Mouse (Mus musculus): ENCODE results near the gene Ifna14. TPM values are rescaled to one million over a fixed set of nuclear protein-coding genes. Genes with fewer than 3 reads are reported as not detected.

Gene Ifna14
- polyA plus RNA-seq, 2 experiments: not detected

- H3K27me3 ChIP-seq (ENCODE audit: control insufficient read depth, insufficient read depth, low read length): no peaks in the 10 kb centered on the region
- H3K9ac ChIP-seq (replicated peaks): no peak overlapping the region
- peak; percentile 78; the same call in 1 of the 2 replicates for ATAC-seq (ENCODE audit: insufficient read depth)
- WGBS (ENCODE audit: insufficient replicate concordance): 47% methylated on average over 5 of the region's 5 CpGs
- peak; percentile 59 for TF ChIP-seq EP300 (IDR thresholded peaks at IDR 0.05; ENCODE audit: low read depth)
- TF ChIP-seq CTCF (IDR thresholded peaks at IDR 0.05; ENCODE audit: low read depth): no peak
- H3K4me2 ChIP-seq (ENCODE audit: low read depth): no peak overlapping the region
- no peaks in the 10 kb centered on the region for H3K36me3 ChIP-seq (replicated peaks; ENCODE audit: control insufficient read depth, insufficient read depth, low read depth)
- DNase-seq (ENCODE audit: low read depth in 3 of 3, low spot score in 3 of 3): no peak
- no peak overlapping the region for H3K4me3 ChIP-seq (ENCODE audit: insufficient read depth in 1 of 2, low read depth in 2 of 2, low read length in 2 of 2)
- no peak overlapping the region; the same call in 1 of the 2 replicates for H3K27ac ChIP-seq
- H3K9me3 ChIP-seq (ENCODE audit: control insufficient read depth, low read length): no peaks in the 10 kb centered on the region
- peaks cover 3 to 8% of the 10 kb centered on the region in 2 experiments for H3K4me1 ChIP-seq (replicated peaks; ENCODE audit: control insufficient read depth in 2 of 2, insufficient read depth in 2 of 2, low read length in 1 of 2)
Measured at GRCm38 (mm10) chr4:88526379-88527049, 45.1 kb downstream of the Ifna14 start.

DNA sequence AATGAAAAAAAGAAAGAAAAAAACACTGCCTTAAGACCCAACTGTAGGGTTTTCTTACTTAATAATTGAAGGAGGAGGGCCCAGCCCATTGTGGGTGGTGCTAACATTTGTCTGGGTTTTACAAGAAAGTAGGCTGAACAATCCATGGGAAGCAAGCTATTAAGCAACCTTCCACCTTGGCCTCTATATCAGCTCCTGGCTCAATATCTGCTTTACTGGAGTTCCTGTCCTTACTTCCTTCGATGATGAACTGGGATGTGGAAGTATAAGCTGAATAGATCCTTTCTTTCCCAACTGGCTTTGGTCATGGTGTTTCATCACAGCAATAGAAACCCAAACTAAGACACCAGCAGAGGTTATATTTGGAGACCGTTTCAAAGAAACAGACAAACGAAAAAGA is 46.2 kb downstream of the Ifna14 start:
- H3K27me3 ChIP-seq (ENCODE audit: control insufficient read depth, insufficient read depth, low read length): no peaks in the 10 kb centered on the region
- H3K9ac ChIP-seq (replicated peaks): no peak overlapping the region
- H3K36me3 ChIP-seq (replicated peaks; ENCODE audit: control insufficient read depth, insufficient read depth, low read depth): no peaks in the 10 kb centered on the region
- no peaks in the 10 kb centered on the region for H3K9me3 ChIP-seq (ENCODE audit: control insufficient read depth, low read length)
- H3K4me1 ChIP-seq (replicated peaks; ENCODE audit: control insufficient read depth in 2 of 2, insufficient read depth in 2 of 2, low read length in 1 of 2): peaks cover 3 to 8% of the 10 kb centered on the region in 2 experiments
- H3K4me2 ChIP-seq (ENCODE audit: low read depth): no peak overlapping the region
- no peak for TF ChIP-seq EP300 (IDR thresholded peaks at IDR 0.05; ENCODE audit: low read depth)
- no peak for TF ChIP-seq CTCF (IDR thresholded peaks at IDR 0.05; ENCODE audit: low read depth)
- H3K4me3 ChIP-seq (ENCODE audit: insufficient read depth in 1 of 2, low read depth in 2 of 2, low read length in 2 of 2): no peak overlapping the region
- DNase-seq (ENCODE audit: low read depth in 3 of 3, low spot score in 3 of 3): no peak
- no peak for ATAC-seq (ENCODE audit: insufficient read depth)
- 50% methylated on average over 3 of the region's 3 CpGs for WGBS (ENCODE audit: insufficient replicate concordance)
- H3K27ac ChIP-seq: no peak overlapping the region

- H3K27me3 ChIP-seq (ENCODE audit: control insufficient read depth, insufficient read depth, low read length): no peaks in the 10 kb centered on the region
- H3K9ac ChIP-seq (replicated peaks): no peak overlapping the region
- H3K27ac ChIP-seq: no peak overlapping the region
- peaks cover 3 to 10% of the 10 kb centered on the region in 2 experiments for H3K4me1 ChIP-seq (replicated peaks; ENCODE audit: control insufficient read depth in 2 of 2, insufficient read depth in 2 of 2, low read length in 1 of 2)
- no peaks in the 10 kb centered on the region for H3K36me3 ChIP-seq (replicated peaks; ENCODE audit: control insufficient read depth, insufficient read depth, low read depth)
- H3K9me3 ChIP-seq (ENCODE audit: control insufficient read depth, low read length): no peaks in the 10 kb centered on the region
- no peak overlapping the region for H3K4me3 ChIP-seq (ENCODE audit: insufficient read depth in 1 of 2, low read depth in 2 of 2, low read length in 2 of 2)
- ATAC-seq (ENCODE audit: insufficient read depth) (no peak), DNase-seq (ENCODE audit: low read depth in 3 of 3, low spot score in 3 of 3) (no peak)
- TF ChIP-seq EP300 (IDR thresholded peaks at IDR 0.05; ENCODE audit: low read depth) (no peak), CTCF (IDR thresholded peaks at IDR 0.05; ENCODE audit: low read depth) (peak; percentile 54)
- no peak overlapping the region for H3K4me2 ChIP-seq (ENCODE audit: low read depth)
Measured at GRCm38 (mm10) chr4:88523241-88523640, 48.4 kb downstream of the Ifna14 start.

GRCm38 (mm10) chr4:88522674-88523073 is 48.9 kb downstream of the Ifna14 start, which contains the start of gene Ifnb1:
Gene Ifnb1 (minus strand): TSS chr4:88522774.
- Histone ChIP-seq H3K27me3 (ENCODE audit: control insufficient read depth, insufficient read depth, low read length) (no peaks in the 10 kb centered on the region), H3K9me3 (ENCODE audit: control insufficient read depth, low read length) (no peaks in the 10 kb centered on the region), H3K9ac (replicated peaks) (no peak within 1 kb of the TSS), H3K4me3 (ENCODE audit: insufficient read depth in 1 of 2, low read depth in 2 of 2, low read length in 2 of 2) (no peak within 1 kb of the TSS), H3K4me2 (ENCODE audit: low read depth) (no peak within 1 kb of the TSS), H3K36me3 (replicated peaks; ENCODE audit: control insufficient read depth, insufficient read depth, low read depth) (no peaks in the 10 kb centered on the region), H3K27ac (no peak within 1 kb of the TSS), H3K4me1 (replicated peaks; ENCODE audit: control insufficient read depth in 2 of 2, insufficient read depth in 2 of 2, low read length in 1 of 2) (peaks cover 3 to 10% of the 10 kb centered on the region in 2 experiments)
- 67% methylated on average over 4 of the region's 4 CpGs for WGBS (ENCODE audit: insufficient replicate concordance)
- DNase-seq (ENCODE audit: low read depth in 3 of 3, low spot score in 3 of 3) (no peak), ATAC-seq (ENCODE audit: insufficient read depth) (no peak)
- TF ChIP-seq CTCF (IDR thresholded peaks at IDR 0.05; ENCODE audit: low read depth) (no peak), EP300 (IDR thresholded peaks at IDR 0.05; ENCODE audit: low read depth) (no peak)

Other genes starting within 250 kb of the Ifna14 start
- 1.0 and 1.2 TPM in 2 replicates for gene Hacd4, start 132.9 kb downstream of the Ifna14 start, polyA plus RNA-seq (2012; rRNA removed)
- gene Hacd4, start 132.9 kb downstream of the Ifna14 start, polyA plus RNA-seq (2014; fragmentation: Nextera tagmentation; extraction: Ambion mirVana): 4.6 and 5.7 TPM in 2 replicates
- not detected in 2 replicates for gene Ifnb1, start 49.0 kb downstream of the Ifna14 start, polyA plus RNA-seq (2012; rRNA removed)
- not detected in 2 replicates for gene Ifnb1, start 49.0 kb downstream of the Ifna14 start, polyA plus RNA-seq (2014; fragmentation: Nextera tagmentation; extraction: Ambion mirVana)
- not detected in 2 replicates for gene Ifna15, start 13.6 kb downstream of the Ifna14 start, polyA plus RNA-seq (2012; rRNA removed)
- not detected in 2 replicates for gene Ifna15, start 13.6 kb downstream of the Ifna14 start, polyA plus RNA-seq (2014; fragmentation: Nextera tagmentation; extraction: Ambion mirVana)
- not detected in 2 replicates for gene Ifna9, start 20.6 kb upstream of the Ifna14 start, polyA plus RNA-seq (2012; rRNA removed)
- not detected in 2 replicates for gene Ifna9, start 20.6 kb upstream of the Ifna14 start, polyA plus RNA-seq (2014; fragmentation: Nextera tagmentation; extraction: Ambion mirVana)
- gene Ifna12, start 31.6 kb upstream of the Ifna14 start, polyA plus RNA-seq (2012; rRNA removed): not detected in 2 replicates
- gene Ifna12, start 31.6 kb upstream of the Ifna14 start, polyA plus RNA-seq (2014; fragmentation: Nextera tagmentation; extraction: Ambion mirVana): not detected in 2 replicates
- gene C87499, start 62.6 kb upstream of the Ifna14 start, polyA plus RNA-seq (2012; rRNA removed): not detected in 2 replicates
- not detected in 2 replicates for gene C87499, start 62.6 kb upstream of the Ifna14 start, polyA plus RNA-seq (2014; fragmentation: Nextera tagmentation; extraction: Ambion mirVana)
- gene Ifna13, start 72.7 kb upstream of the Ifna14 start, polyA plus RNA-seq (2012; rRNA removed): not detected in 2 replicates
- not detected in 2 replicates for gene Ifna13, start 72.7 kb upstream of the Ifna14 start, polyA plus RNA-seq (2014; fragmentation: Nextera tagmentation; extraction: Ambion mirVana)
- gene Ifna16, start 105.1 kb upstream of the Ifna14 start, polyA plus RNA-seq (2012; rRNA removed): not detected in 2 replicates
- gene Ifna16, start 105.1 kb upstream of the Ifna14 start, polyA plus RNA-seq (2014; fragmentation: Nextera tagmentation; extraction: Ambion mirVana): not detected in 2 replicates
- gene Ifna2, start 112.1 kb upstream of the Ifna14 start, polyA plus RNA-seq (2012; rRNA removed): not detected in 2 replicates
- gene Ifna2, start 112.1 kb upstream of the Ifna14 start, polyA plus RNA-seq (2014; fragmentation: Nextera tagmentation; extraction: Ambion mirVana): not detected in 2 replicates
- gene Ifnab, start 119.6 kb upstream of the Ifna14 start, polyA plus RNA-seq (2012; rRNA removed): not detected in 2 replicates
- not detected in 2 replicates for gene Ifnab, start 119.6 kb upstream of the Ifna14 start, polyA plus RNA-seq (2014; fragmentation: Nextera tagmentation; extraction: Ambion mirVana)
- 0.08 and 0.13 TPM in 2 replicates for gene Gm26566, start 150.0 kb upstream of the Ifna14 start, polyA plus RNA-seq (2012; rRNA removed)
- 0.24 and 0.43 TPM in 2 replicates for gene Gm26566, start 150.0 kb upstream of the Ifna14 start, polyA plus RNA-seq (2014; fragmentation: Nextera tagmentation; extraction: Ambion mirVana)
- 6.4 and 9.1 TPM in 2 replicates for gene Klhl9, start 150.7 kb upstream of the Ifna14 start, polyA plus RNA-seq (2012; rRNA removed)
- gene Klhl9, start 150.7 kb upstream of the Ifna14 start, polyA plus RNA-seq (2014; fragmentation: Nextera tagmentation; extraction: Ambion mirVana): 26.5 and 28.1 TPM in 2 replicates
- not detected in 2 replicates for gene Gm13271, start 183.1 kb upstream of the Ifna14 start, polyA plus RNA-seq (2012; rRNA removed)
- gene Gm13271, start 183.1 kb upstream of the Ifna14 start, polyA plus RNA-seq (2014; fragmentation: Nextera tagmentation; extraction: Ambion mirVana): not detected in 2 replicates
- 0.02 TPM in 1 of 2 replicates, not detected in the other for gene Gm13283, start 188.3 kb upstream of the Ifna14 start, polyA plus RNA-seq (2012; rRNA removed)
- 0.15 TPM in 1 of 2 replicates, not detected in the other for gene Gm13283, start 188.3 kb upstream of the Ifna14 start, polyA plus RNA-seq (2014; fragmentation: Nextera tagmentation; extraction: Ambion mirVana)
- not detected in 2 replicates for gene Gm13290, start 202.0 kb upstream of the Ifna14 start, polyA plus RNA-seq (2012; rRNA removed)
- gene Gm13290, start 202.0 kb upstream of the Ifna14 start, polyA plus RNA-seq (2014; fragmentation: Nextera tagmentation; extraction: Ambion mirVana): 0.14 TPM in 1 of 2 replicates, not detected in the other
- gene Gm13289, start 205.1 kb upstream of the Ifna14 start, polyA plus RNA-seq (2012; rRNA removed): not detected in 2 replicates
- not detected in 2 replicates for gene Gm13289, start 205.1 kb upstream of the Ifna14 start, polyA plus RNA-seq (2014; fragmentation: Nextera tagmentation; extraction: Ambion mirVana)
- gene Gm13272, start 208.1 kb upstream of the Ifna14 start, polyA plus RNA-seq (2012; rRNA removed): not detected in 2 replicates
- gene Gm13272, start 208.1 kb upstream of the Ifna14 start, polyA plus RNA-seq (2014; fragmentation: Nextera tagmentation; extraction: Ambion mirVana): not detected in 2 replicates
- gene Ifnz, start 210.3 kb upstream of the Ifna14 start, polyA plus RNA-seq (2012; rRNA removed): not detected in 2 replicates
- not detected in 2 replicates for gene Ifnz, start 210.3 kb upstream of the Ifna14 start, polyA plus RNA-seq (2014; fragmentation: Nextera tagmentation; extraction: Ambion mirVana)
- not detected in 2 replicates for gene Gm13276, start 213.9 kb upstream of the Ifna14 start, polyA plus RNA-seq (2012; rRNA removed)
- not detected in 2 replicates for gene Gm13276, start 213.9 kb upstream of the Ifna14 start, polyA plus RNA-seq (2014; fragmentation: Nextera tagmentation; extraction: Ambion mirVana)
- not detected in 2 replicates for gene Gm13277, start 216.8 kb upstream of the Ifna14 start, polyA plus RNA-seq (2012; rRNA removed)
- gene Gm13277, start 216.8 kb upstream of the Ifna14 start, polyA plus RNA-seq (2014; fragmentation: Nextera tagmentation; extraction: Ambion mirVana): not detected in 2 replicates
- gene Gm13278, start 219.8 kb upstream of the Ifna14 start, polyA plus RNA-seq (2012; rRNA removed): not detected in 2 replicates
- gene Gm13278, start 219.8 kb upstream of the Ifna14 start, polyA plus RNA-seq (2014; fragmentation: Nextera tagmentation; extraction: Ambion mirVana): not detected in 2 replicates
- gene Gm13275, start 222.7 kb upstream of the Ifna14 start, polyA plus RNA-seq (2012; rRNA removed): not detected in 2 replicates
- not detected in 2 replicates for gene Gm13275, start 222.7 kb upstream of the Ifna14 start, polyA plus RNA-seq (2014; fragmentation: Nextera tagmentation; extraction: Ambion mirVana)
- not detected in 2 replicates for gene Gm13279, start 225.6 kb upstream of the Ifna14 start, polyA plus RNA-seq (2012; rRNA removed)
- gene Gm13279, start 225.6 kb upstream of the Ifna14 start, polyA plus RNA-seq (2014; fragmentation: Nextera tagmentation; extraction: Ambion mirVana): not detected in 2 replicates
- not detected in 2 replicates for gene Gm13285, start 227.9 kb upstream of the Ifna14 start, polyA plus RNA-seq (2012; rRNA removed)
- gene Gm13285, start 227.9 kb upstream of the Ifna14 start, polyA plus RNA-seq (2014; fragmentation: Nextera tagmentation; extraction: Ambion mirVana): 0.14 TPM in 1 of 2 replicates, not detected in the other
- not detected in 2 replicates for gene Gm13287, start 231.5 kb upstream of the Ifna14 start, polyA plus RNA-seq (2012; rRNA removed)
- gene Gm13287, start 231.5 kb upstream of the Ifna14 start, polyA plus RNA-seq (2014; fragmentation: Nextera tagmentation; extraction: Ambion mirVana): not detected in 2 replicates
- not detected in 2 replicates for gene Gm13288, start 233.7 kb upstream of the Ifna14 start, polyA plus RNA-seq (2012; rRNA removed)
- not detected in 2 replicates for gene Gm13288, start 233.7 kb upstream of the Ifna14 start, polyA plus RNA-seq (2014; fragmentation: Nextera tagmentation; extraction: Ambion mirVana)
- gene Ifna7, start 244.4 kb upstream of the Ifna14 start, polyA plus RNA-seq (2012; rRNA removed): not detected in 2 replicates
- not detected in 2 replicates for gene Ifna7, start 244.4 kb upstream of the Ifna14 start, polyA plus RNA-seq (2014; fragmentation: Nextera tagmentation; extraction: Ambion mirVana)
- not detected in 2 replicates for gene Ifna11, start 248.2 kb upstream of the Ifna14 start, polyA plus RNA-seq (2012; rRNA removed)
- not detected in 2 replicates for gene Ifna11, start 248.2 kb upstream of the Ifna14 start, polyA plus RNA-seq (2014; fragmentation: Nextera tagmentation; extraction: Ambion mirVana)

Measured in liver, embryonic 14.5 days (tissue).